In genomic region chr6:101720513-101720912, GRCm38 (mm10) we compare ENCODE assay signal across 23 mouse cellular contexts.
DNase-seq lines count a peak whose midpoint lies in the region; ATAC-seq and TF ChIP-seq lines count a peak whose summit lies in the region.
"Had no signal": no experiment of that assay in that cellular context is flagged by ENCODE, and none has a peak within 500 bp of the region (broad histone marks: within the 10 kb centered on the region; RNA-seq: fewer than 3 reads in every experiment).

No protein-coding gene starts in this region.

- peak; percentile 2 to 13 for DNase-seq in cerebellum, postnatal 10 days
- no peak for DNase-seq in cerebellum, postnatal 36 days
- DNase-seq in kidney, adult 18-20 months = peak; percentile 3
- peak; percentile 10 for DNase-seq in retina, embryonic 14.5 days (ENCODE audit: low spot score)
- no peak for DNase-seq in lung, postnatal 4 days
- DNase-seq in gastrocnemius, adult 2 months = no peak
- DNase-seq: adrenal gland, postnatal 10 days; cerebellum, adult 11 months; cerebellum, adult 9-10 months; forebrain, postnatal 0 days; gastrocnemius, postnatal 14 days; heart, postnatal 36 days had no signal

- TF ChIP-seq CTCF in gastrocnemius, adult 2 months (IDR thresholded peaks at IDR 0.05) = no peak

- no peak overlapping the region for H3K4me3 ChIP-seq in kidney, embryonic 14.5 days (ENCODE audit: low read length)
- no peak overlapping the region for H3K4me3 ChIP-seq in kidney, embryonic 15.5 days (replicated peaks)
- H3K4me3 ChIP-seq in gastrocnemius, adult 2 months = no peak overlapping the region
- H3K4me3 ChIP-seq: heart, embryonic 10.5 days; hindbrain, embryonic 13.5 days; limb, embryonic 13.5 days; lung, embryonic 15.5 days had no signal

- intact Hi-C loops in gastrocnemius, adult 2 months (cut with DNase I) = no loop called here

- H3K9ac ChIP-seq in kidney, embryonic 14.5 days (ENCODE audit: low read depth, low read length) = no peak overlapping the region
- H3K9ac ChIP-seq in kidney, embryonic 15.5 days = no peak overlapping the region
- H3K9ac ChIP-seq: forebrain, postnatal 0 days; hindbrain, embryonic 13.5 days; limb, embryonic 13.5 days; lung, embryonic 15.5 days had no signal

- no peaks in the 10 kb centered on the region for H3K4me1 ChIP-seq in kidney, embryonic 14.5 days (ENCODE audit: control insufficient read depth, insufficient read depth, low read length)
- H3K4me1 ChIP-seq in kidney, embryonic 15.5 days = no peaks in the 10 kb centered on the region
- H3K4me1 ChIP-seq: heart, embryonic 10.5 days; hindbrain, embryonic 13.5 days; limb, embryonic 13.5 days; lung, embryonic 15.5 days had no signal

- H3K4me2 ChIP-seq in kidney, embryonic 14.5 days (replicated peaks; ENCODE audit: low read depth, low read length) = no peak overlapping the region
- H3K4me2 ChIP-seq in kidney, embryonic 15.5 days = no peak overlapping the region
- H3K4me2 ChIP-seq: hindbrain, embryonic 13.5 days; limb, embryonic 13.5 days; liver, embryonic 11.5 days; lung, embryonic 15.5 days; midbrain, embryonic 11.5 days had no signal

- H3K36me3 ChIP-seq in kidney, embryonic 14.5 days (ENCODE audit: control insufficient read depth, insufficient read depth, low read length) = no peaks in the 10 kb centered on the region
- H3K36me3 ChIP-seq in kidney, embryonic 15.5 days = no peaks in the 10 kb centered on the region
- H3K36me3 ChIP-seq: heart, embryonic 10.5 days; hindbrain, embryonic 13.5 days; limb, embryonic 13.5 days; lung, embryonic 15.5 days had no signal

- H3K27ac ChIP-seq in kidney, embryonic 14.5 days (ENCODE audit: low read depth, low read length) = no peak overlapping the region
- no peak overlapping the region for H3K27ac ChIP-seq in kidney, embryonic 15.5 days
- H3K27ac ChIP-seq in gastrocnemius, adult 2 months = no peak overlapping the region
- H3K27ac ChIP-seq: heart, embryonic 10.5 days; hindbrain, embryonic 13.5 days; limb, embryonic 13.5 days; lung, embryonic 15.5 days had no signal

- no peaks in the 10 kb centered on the region for H3K9me3 ChIP-seq in kidney, embryonic 14.5 days (ENCODE audit: control insufficient read depth, low read length)
- no peaks in the 10 kb centered on the region for H3K9me3 ChIP-seq in kidney, embryonic 15.5 days (replicated peaks)
- H3K9me3 ChIP-seq: heart, embryonic 10.5 days; hindbrain, embryonic 13.5 days; limb, embryonic 13.5 days; lung, embryonic 15.5 days had no signal

- ATAC-seq in kidney, embryonic 14.5 days (ENCODE audit: low FRiP score, low TSS enrichment) = no peak
- peak; percentile 73 for ATAC-seq in kidney, embryonic 15.5 days (replicated peaks; ENCODE audit: low FRiP score)
- ATAC-seq: forebrain, postnatal 0 days; intestine, embryonic 16.5 days; midbrain, embryonic 16.5 days had no signal

- no peaks in the 10 kb centered on the region for H3K27me3 ChIP-seq in kidney, embryonic 14.5 days (ENCODE audit: control insufficient read depth, insufficient read depth, low read length)
- no peaks in the 10 kb centered on the region for H3K27me3 ChIP-seq in kidney, embryonic 15.5 days
- H3K27me3 ChIP-seq: CH12.LX; hindbrain, embryonic 13.5 days; limb, embryonic 13.5 days; lung, embryonic 15.5 days had no signal

Comparison
In these comparisons a context has a peak if more than half of its experiments do, and no peak if none do; other contexts are left out.
1. DNase-seq: peak in cerebellum, postnatal 10 days (2 of 2), kidney, adult 18-20 months (single experiment) and retina, embryonic 14.5 days (single experiment); none in cerebellum, postnatal 36 days (0 of 2), lung, postnatal 4 days (0 of 2) and gastrocnemius, adult 2 months (single experiment).